Mouse (Mus musculus): Measurements from ENCODE around the gene Cadps. TPM values are rescaled to one million over a fixed set of nuclear protein-coding genes. Genes with fewer than 3 reads are reported as not detected.

Cadps gene
- total and polyA plus RNA-seq, 2 experiments from 2014 or later = 33.4 to 176 TPM

GRCm38 (mm10) chr14:12539071-12539470 lies 283.8 kb downstream of the Cadps start:
- Histone ChIP-seq H3K27me3 (ENCODE audit: insufficient read depth, low read length) (no peaks in the 10 kb centered on the region), H3K9ac (replicated peaks; ENCODE audit: low read length) (no peak overlapping the region), H3K4me1 (ENCODE audit: insufficient read depth, low read length) (no peaks in the 10 kb centered on the region), H3K4me2 (ENCODE audit: low read depth, low read length) (no peak overlapping the region), H3K36me3 (ENCODE audit: insufficient read depth, low read length) (no peaks in the 10 kb centered on the region), H3K9me3 (ENCODE audit: low read length) (no peaks in the 10 kb centered on the region), H3K4me3 (ENCODE audit: low read length) (no peak overlapping the region), H3K27ac (no peak overlapping the region)
- no peak for TF ChIP-seq CTCF (IDR thresholded peaks at IDR 0.05; ENCODE audit: low read depth)
- 85% methylated on average over 5 of the region's 5 CpGs for WGBS
- DNase-seq (ENCODE audit: low spot score) = no peak
- 0 out of 2 replicates have a peak, but pooled peaks have one; percentile 8 for ATAC-seq

GRCm38 (mm10) chr14:12531101-12531500 lies 291.8 kb downstream of the Cadps start:
- no peaks in the 10 kb centered on the region for H3K27me3 ChIP-seq (ENCODE audit: insufficient read depth, low read length)
- peak; percentile 73 for ATAC-seq
- H3K4me2 ChIP-seq (ENCODE audit: low read depth, low read length) = no peak overlapping the region
- peak; percentile 83 for TF ChIP-seq CTCF (IDR thresholded peaks at IDR 0.05; ENCODE audit: low read depth)
- H3K4me1 ChIP-seq (ENCODE audit: insufficient read depth, low read length) = no peaks in the 10 kb centered on the region
- peaks cover 11% of the 10 kb centered on the region; the same call in 1 of the 2 replicates for H3K36me3 ChIP-seq (ENCODE audit: insufficient read depth, low read length)
- DNase-seq (ENCODE audit: low spot score) = peak; percentile 72
- no peaks in the 10 kb centered on the region for H3K9me3 ChIP-seq (ENCODE audit: low read length)
- H3K4me3 ChIP-seq (ENCODE audit: low read length) = no peak overlapping the region
- WGBS = 19% methylated on average over 1 of the region's 1 CpGs
- H3K9ac ChIP-seq (replicated peaks; ENCODE audit: low read length) = no peak overlapping the region
- no peak overlapping the region for H3K27ac ChIP-seq

DNA sequence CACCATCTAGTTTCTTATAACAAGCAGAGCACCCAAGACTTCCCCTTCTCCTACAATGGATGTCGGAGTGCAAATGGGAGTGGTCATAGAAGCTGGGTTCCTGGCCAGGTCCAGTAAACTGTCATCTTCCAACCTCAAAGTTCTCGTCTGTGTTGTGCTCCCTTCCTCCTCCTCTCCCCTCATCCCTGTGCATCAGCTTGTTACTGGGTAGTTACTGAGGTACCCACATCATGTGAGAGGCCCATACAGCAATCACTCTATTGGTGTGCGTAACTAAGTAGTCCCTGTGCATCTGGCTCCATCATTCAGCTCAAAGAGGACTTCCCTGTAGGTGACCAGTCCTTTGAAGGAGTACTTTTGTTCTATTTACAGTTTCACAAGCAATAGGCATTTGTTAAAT lies 292.3 kb downstream of the Cadps start:
- H3K9ac ChIP-seq (replicated peaks; ENCODE audit: low read length) = no peak overlapping the region
- DNase-seq (ENCODE audit: low spot score) = no peak
- H3K4me1 ChIP-seq (ENCODE audit: insufficient read depth, low read length) = no peaks in the 10 kb centered on the region
- peaks cover 11% of the 10 kb centered on the region; the same call in 1 of the 2 replicates for H3K36me3 ChIP-seq (ENCODE audit: insufficient read depth, low read length)
- H3K9me3 ChIP-seq (ENCODE audit: low read length) = no peaks in the 10 kb centered on the region
- ATAC-seq = peak; percentile 11
- H3K27ac ChIP-seq = no peak overlapping the region
- no peak overlapping the region for H3K4me3 ChIP-seq (ENCODE audit: low read length)
- TF ChIP-seq CTCF (IDR thresholded peaks at IDR 0.05; ENCODE audit: low read depth) = no peak
- H3K27me3 ChIP-seq (ENCODE audit: insufficient read depth, low read length) = no peaks in the 10 kb centered on the region
- WGBS = 60% methylated on average over 3 of the region's 3 CpGs
- no peak overlapping the region for H3K4me2 ChIP-seq (ENCODE audit: low read depth, low read length)

DNA sequence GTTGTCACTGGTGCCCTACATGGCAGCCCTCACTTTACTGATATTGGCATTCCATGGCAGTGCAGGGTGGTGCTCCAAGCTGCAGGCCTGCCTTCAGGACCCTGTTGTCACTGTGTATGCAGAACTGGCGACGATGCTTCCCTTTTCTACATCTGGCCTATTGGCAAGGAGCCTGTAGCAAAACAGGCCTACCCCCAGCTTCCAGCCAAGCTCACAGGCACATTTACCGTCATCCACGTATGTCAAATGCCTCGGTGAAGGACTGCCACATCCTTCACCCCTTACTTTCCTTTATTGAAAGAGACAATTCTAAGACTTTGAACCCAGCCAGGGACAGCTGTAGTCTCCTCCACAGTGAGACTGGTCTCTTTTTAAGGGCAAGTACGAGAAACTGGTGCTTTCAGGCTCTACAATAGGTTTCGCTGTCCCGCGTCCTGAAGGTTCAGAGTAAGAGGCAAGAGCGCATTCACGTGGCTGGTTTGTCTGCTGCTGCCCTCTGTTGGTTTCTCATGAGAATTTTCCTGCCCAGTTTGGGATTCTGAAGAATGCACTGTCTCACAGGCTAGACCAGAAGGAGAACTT lies 292.8 kb downstream of the Cadps start:
- Histone ChIP-seq H3K4me2 (ENCODE audit: low read depth, low read length) (peak overlapping the region; percentile 8; the same call in 1 of the 2 replicates), H3K9me3 (ENCODE audit: low read length) (no peaks in the 10 kb centered on the region), H3K4me1 (ENCODE audit: insufficient read depth, low read length) (no peaks in the 10 kb centered on the region), H3K36me3 (ENCODE audit: insufficient read depth, low read length) (peaks cover 11% of the 10 kb centered on the region; the same call in 1 of the 2 replicates), H3K9ac (replicated peaks; ENCODE audit: low read length) (no peak overlapping the region), H3K27ac (no peak overlapping the region), H3K4me3 (ENCODE audit: low read length) (no peak overlapping the region), H3K27me3 (ENCODE audit: insufficient read depth, low read length) (no peaks in the 10 kb centered on the region)
- DNase-seq (ENCODE audit: low spot score) (peak; percentile 84), ATAC-seq (peak; percentile 70)
- 7% methylated on average over 11 of the region's 11 CpGs for WGBS
- peak; percentile 86 for TF ChIP-seq CTCF (IDR thresholded peaks at IDR 0.05; ENCODE audit: low read depth)

GRCm38 (mm10) chr14:12527296-12527695 lies 295.6 kb downstream of the Cadps start:
- Histone ChIP-seq H3K4me1 (ENCODE audit: insufficient read depth, low read length) (no peaks in the 10 kb centered on the region), H3K36me3 (ENCODE audit: insufficient read depth, low read length) (peaks cover 11% of the 10 kb centered on the region; the same call in 1 of the 2 replicates), H3K9me3 (ENCODE audit: low read length) (no peaks in the 10 kb centered on the region), H3K27me3 (ENCODE audit: insufficient read depth, low read length) (no peaks in the 10 kb centered on the region), H3K4me3 (ENCODE audit: low read length) (no peak overlapping the region), H3K27ac (no peak overlapping the region), H3K9ac (replicated peaks; ENCODE audit: low read length) (no peak overlapping the region), H3K4me2 (ENCODE audit: low read depth, low read length) (no peak overlapping the region)
- DNase-seq (ENCODE audit: low spot score) = no peak
- no peak for ATAC-seq
- no peak for TF ChIP-seq CTCF (IDR thresholded peaks at IDR 0.05; ENCODE audit: low read depth)
- 67% methylated on average over 5 of the region's 5 CpGs for WGBS

DNA sequence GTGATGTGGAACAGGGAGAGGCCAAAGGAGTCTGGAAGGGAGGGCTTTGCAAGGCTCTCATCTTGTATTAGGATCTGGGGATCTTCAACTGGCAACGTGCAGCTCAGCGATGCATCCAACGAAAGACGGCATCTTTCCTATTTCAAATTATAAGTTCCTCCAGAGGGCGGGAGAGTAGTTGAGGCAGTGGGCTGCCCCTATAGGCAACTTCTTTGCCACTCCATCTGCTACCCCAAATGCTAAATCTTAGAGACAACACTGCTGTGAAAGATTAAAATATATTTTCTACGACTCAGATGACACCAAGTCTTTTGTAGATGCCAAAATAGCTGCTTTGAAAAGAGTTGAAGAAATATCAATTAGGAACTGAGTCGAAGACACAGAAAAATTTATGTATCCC lies 315.9 kb downstream of the Cadps start:
- TF ChIP-seq CTCF (IDR thresholded peaks at IDR 0.05; ENCODE audit: low read depth) = no peak
- ATAC-seq (no peak), DNase-seq (ENCODE audit: low spot score) (no peak)
- Histone ChIP-seq H3K4me3 (ENCODE audit: low read length) (no peak overlapping the region), H3K4me1 (ENCODE audit: insufficient read depth, low read length) (no peaks in the 10 kb centered on the region), H3K36me3 (ENCODE audit: insufficient read depth, low read length) (no peaks in the 10 kb centered on the region), H3K27me3 (ENCODE audit: insufficient read depth, low read length) (no peaks in the 10 kb centered on the region), H3K9ac (replicated peaks; ENCODE audit: low read length) (no peak overlapping the region), H3K4me2 (ENCODE audit: low read depth, low read length) (no peak overlapping the region), H3K9me3 (ENCODE audit: low read length) (no peaks in the 10 kb centered on the region), H3K27ac (no peak overlapping the region)
- WGBS = 82% methylated on average over 7 of the region's 7 CpGs

- DNase-seq (ENCODE audit: low spot score) (no peak), ATAC-seq (no peak)
- TF ChIP-seq CTCF (IDR thresholded peaks at IDR 0.05; ENCODE audit: low read depth) = no peak
- no peaks in the 10 kb centered on the region for H3K9me3 ChIP-seq (ENCODE audit: low read length)
- no peak overlapping the region for H3K4me3 ChIP-seq (ENCODE audit: low read length)
- WGBS = 79% methylated on average over 12 of the region's 12 CpGs
- H3K9ac ChIP-seq (replicated peaks; ENCODE audit: low read length) = no peak overlapping the region
- H3K36me3 ChIP-seq (ENCODE audit: insufficient read depth, low read length) = no peaks in the 10 kb centered on the region
- no peak overlapping the region for H3K27ac ChIP-seq
- H3K4me1 ChIP-seq (ENCODE audit: insufficient read depth, low read length) = no peaks in the 10 kb centered on the region
- no peak overlapping the region for H3K4me2 ChIP-seq (ENCODE audit: low read depth, low read length)
- no peaks in the 10 kb centered on the region for H3K27me3 ChIP-seq (ENCODE audit: insufficient read depth, low read length)
Observed at GRCm38 (mm10) chr14:12504191-12504947, 318.5 kb downstream of the Cadps start.
